Mouse (Mus musculus) CH12.LX (cell line): Measurements from ENCODE around the gene Fhit. TPM values are rescaled to one million over a fixed set of nuclear protein-coding genes. Genes with fewer than 3 reads are reported as not detected.

ENCODE experiments used
- DNase-seq: peaks from one replicate; pipeline ENCODE4 v3.0.0-alpha.2; 2013; ENCODE audit errors: extremely low read depth
- H3K27ac ChIP-seq: 2 replicates; pipeline ENCODE4 v1.5.1; 2012; ENCODE audit warnings: low read depth, mild to moderate bottlenecking, control low read depth, moderate library complexity; ENCODE audit not compliant: insufficient read depth
- H3K27me3 ChIP-seq: replicated peaks from 2 replicates; pipeline ENCODE3; 2012; ENCODE audit warnings: inconsistent platforms
- H3K36me3 ChIP-seq, 2 experiments: replicated peaks in 1 of 2; 2 replicates each; pipeline versions ENCODE3 to v1.6.1; 2012; ENCODE audit warnings: inconsistent platforms in 1 of 2, low read length in 1 of 2, mild to moderate bottlenecking in 1 of 2, mixed read lengths in 1 of 2, moderate library complexity in 1 of 2; ENCODE audit not compliant: control insufficient read depth in 1 of 2, insufficient read depth in 1 of 2
- H3K4me1 ChIP-seq, 2 experiments: 2 replicates each; pipeline ENCODE4 v1.6.1; 2012; ENCODE audit warnings: inconsistent platforms in 1 of 2, moderate library complexity in 1 of 2; ENCODE audit not compliant: insufficient read depth in 2 of 2, control insufficient read depth in 1 of 2
- H3K4me2 ChIP-seq: 2 replicates; pipeline ENCODE4 v1.6.1; 2012; ENCODE audit warnings: low read depth, mild to moderate bottlenecking, control low read depth; ENCODE audit not compliant: poor library complexity, insufficient read depth, severe bottlenecking
- H3K4me3 ChIP-seq, 3 experiments: fragments of 150-350 bp in 1 of 3; sonication (generic) in 1 of 3; replicated peaks in 1 of 3; 2 replicates each; pipeline versions ENCODE3 to v1.5.1; 2011 to 2012; ENCODE audit warnings: low read depth in 2 of 3, low read length in 2 of 3, mild to moderate bottlenecking in 2 of 3, moderate library complexity in 2 of 3, control low read depth in 1 of 3, improper control_type of control experiment in 1 of 3, inconsistent platforms in 1 of 3, mixed read lengths in 1 of 3; ENCODE audit not compliant: poor library complexity in 1 of 3
- H3K79me2 ChIP-seq: replicated peaks from 2 replicates; pipeline ENCODE4 v1.6.1; 2012; ENCODE audit warnings: mild to moderate bottlenecking, moderate library complexity; ENCODE audit not compliant: control insufficient read depth, poor library complexity, insufficient read depth, severe bottlenecking; ENCODE audit errors: extremely low read depth
- H3K9ac ChIP-seq: 2 replicates; pipeline ENCODE4 v1.6.1; 2012; ENCODE audit warnings: low read depth, mild to moderate bottlenecking, control low read depth, moderate library complexity; ENCODE audit not compliant: insufficient read depth
- H3K9me3 ChIP-seq: replicated peaks from 2 replicates; pipeline ENCODE3; 2012; ENCODE audit warnings: low read length, inconsistent platforms, mixed read lengths
- BHLHE40 ChIP-seq: IDR thresholded peaks from 2 replicates; pipeline ENCODE4 v1.6.1; 2011; ENCODE audit warnings: mild to moderate bottlenecking, low read depth, low read length, improper control_type of control experiment
- CHD1 ChIP-seq: IDR thresholded peaks from 2 replicates; pipeline ENCODE4 v1.6.1; 2012; ENCODE audit warnings: low read depth, low read length, improper control_type of control experiment, inconsistent platforms
- CHD2 ChIP-seq: IDR thresholded peaks from 2 replicates; pipeline ENCODE4 v1.6.1; 2011; ENCODE audit warnings: low read length, improper control_type of control experiment
- CTCF ChIP-seq, 2 experiments: IDR thresholded peaks in 1 of 2; conservative IDR thresholded peaks in 1 of 2; 2 replicates each; pipeline ENCODE4 v1.5.1; 2011 to 2012; ENCODE audit warnings: low read depth in 2 of 2, low read length in 2 of 2, improper control_type of control experiment in 1 of 2, inconsistent platforms in 1 of 2, mild to moderate bottlenecking in 1 of 2, moderate library complexity in 1 of 2
- ELF1 ChIP-seq: IDR thresholded peaks from 2 replicates; pipeline ENCODE4 v1.6.1; 2014; ENCODE audit warnings: low read depth, mild to moderate bottlenecking, inconsistent platforms, low read length, improper control_type of control experiment
- EP300 ChIP-seq: IDR thresholded peaks from 2 replicates; pipeline ENCODE4 v1.6.1; 2011; ENCODE audit warnings: low read length, improper control_type of control experiment
- HCFC1 ChIP-seq: IDR thresholded peaks from 2 replicates; pipeline ENCODE4 v1.6.1; 2012; ENCODE audit warnings: low read depth, mild to moderate bottlenecking, inconsistent platforms, low read length, improper control_type of control experiment
- IRF4 ChIP-seq: IDR thresholded peaks from 2 replicates; pipeline ENCODE4 v1.6.1; 2014; ENCODE audit warnings: low read depth, mild to moderate bottlenecking, inconsistent platforms, low read length, improper control_type of control experiment
- JUND ChIP-seq: conservative IDR thresholded peaks from 2 replicates; pipeline ENCODE4 v1.6.1; 2011; ENCODE audit warnings: low read depth, low read length, improper control_type of control experiment
- KAT2A ChIP-seq: IDR thresholded peaks from 2 replicates; pipeline ENCODE4 v1.6.1; 2012; ENCODE audit warnings: low read length, improper control_type of control experiment, inconsistent platforms; ENCODE audit not compliant: insufficient replicate concordance
- MAFK ChIP-seq: IDR thresholded peaks from 2 replicates; pipeline ENCODE4 v1.6.1; 2011; ENCODE audit warnings: low read length, improper control_type of control experiment; ENCODE audit not compliant: insufficient replicate concordance
- MAX ChIP-seq: IDR thresholded peaks from 2 replicates; pipeline ENCODE4 v1.6.1; 2011; ENCODE audit warnings: low read length, improper control_type of control experiment
- MEF2A ChIP-seq: IDR thresholded peaks from 2 replicates; pipeline ENCODE4 v1.6.1; 2014; ENCODE audit warnings: low read depth, mild to moderate bottlenecking, inconsistent platforms, low read length, improper control_type of control experiment, borderline replicate concordance
- MXI1 ChIP-seq: IDR thresholded peaks from 2 replicates; pipeline ENCODE4 v1.6.1; 2011; ENCODE audit warnings: mild to moderate bottlenecking, low read depth, low read length, improper control_type of control experiment
- MYC ChIP-seq: IDR thresholded peaks from 2 replicates; pipeline ENCODE4 v1.6.1; 2011; ENCODE audit warnings: low read depth, mild to moderate bottlenecking, improper control_type of control experiment, low read length
- NELFE ChIP-seq: IDR thresholded peaks from 2 replicates; pipeline ENCODE4 v1.6.1; 2011; ENCODE audit warnings: low read depth, low read length, improper control_type of control experiment
- NRF1 ChIP-seq: IDR thresholded peaks from 2 replicates; pipeline ENCODE4 v1.6.1; 2014; ENCODE audit warnings: low read depth, mild to moderate bottlenecking, inconsistent platforms, low read length, improper control_type of control experiment, moderate library complexity
- PAX5 ChIP-seq: IDR thresholded peaks from 2 replicates; pipeline ENCODE4 v1.6.1; 2012; ENCODE audit warnings: low read length, inconsistent platforms, mixed read lengths
- POLR2A ChIP-seq: IDR thresholded peaks from 2 replicates; pipeline ENCODE4 v1.6.1; 2011; ENCODE audit warnings: low read depth, mild to moderate bottlenecking, improper control_type of control experiment, low read length
- RAD21 ChIP-seq: IDR thresholded peaks from 2 replicates; pipeline ENCODE4 v1.6.1; 2011; ENCODE audit warnings: low read depth, mild to moderate bottlenecking, low read length, improper control_type of control experiment, moderate library complexity
- SMC3 ChIP-seq: IDR thresholded peaks from 2 replicates; pipeline ENCODE4 v1.6.1; 2011; ENCODE audit warnings: low read depth, low read length, improper control_type of control experiment
- TBP ChIP-seq: conservative IDR thresholded peaks from 2 replicates; pipeline ENCODE4 v1.6.1; 2011; ENCODE audit warnings: low read depth, low read length, improper control_type of control experiment
- TCF12 ChIP-seq: IDR thresholded peaks from 2 replicates; pipeline ENCODE4 v1.6.1; 2014; ENCODE audit warnings: low read depth, mild to moderate bottlenecking, inconsistent platforms, low read length, improper control_type of control experiment
- UBTF ChIP-seq: IDR thresholded peaks from 2 replicates; pipeline ENCODE4 v1.6.1; 2012; ENCODE audit warnings: low read depth, mild to moderate bottlenecking, inconsistent platforms, low read length, improper control_type of control experiment, moderate library complexity
- USF1 ChIP-seq: IDR thresholded peaks from 2 replicates; pipeline ENCODE4 v1.6.1; 2014; ENCODE audit warnings: low read depth, mild to moderate bottlenecking, inconsistent platforms, low read length, improper control_type of control experiment
- ZC3H11A ChIP-seq: IDR thresholded peaks from 2 replicates; pipeline ENCODE4 v1.6.1; 2012; ENCODE audit warnings: low read depth, mild to moderate bottlenecking, inconsistent platforms, low read length, improper control_type of control experiment
- dilution Hi-C: fragments of 300-500 bp; cut with MboI; formaldehyde crosslinking; loops from 2 replicates; pipeline ENCODE4 v1.14.3; 2020; ENCODE audit warnings: low sequenced_read_pairs; ENCODE audit not compliant: extremely low pct_unique_long_range_greater_than_20kb, extremely low pct_ligation_motif_present
- in situ Hi-C: fragments of 300-500 bp; cut with MboI; formaldehyde crosslinking; loops from 3 replicates; pipeline ENCODE4 v1.14.3; 2019; ENCODE audit warnings: low sequenced_read_pairs, low pct_ligation_motif_present, low pct_unique_long_range_greater_than_20kb, mixed read lengths
- polyA plus RNA-seq: library from polyadenylated mRNA; unstranded; fragments of >175 nt; gene quantifications from 2 replicates; pipeline ENCODE4 v1.2.1, GENCODE M21; 2012; ENCODE audit warnings: low read depth; ENCODE audit not compliant: insufficient read length
- total RNA-seq, 2 experiments: library from RNA; depleted of rRNA; stranded (reverse); fragments of 300-350 nt in 1 of 2; fragments of >200 nt in 1 of 2; gene quantifications; 2 replicates each; pipeline ENCODE4 v1.2.3; 2012 to 2014

Gene Fhit
- total and polyA plus RNA-seq, 3 experiments = 0.64 to 1.9 (median 0.64) TPM

DNA sequence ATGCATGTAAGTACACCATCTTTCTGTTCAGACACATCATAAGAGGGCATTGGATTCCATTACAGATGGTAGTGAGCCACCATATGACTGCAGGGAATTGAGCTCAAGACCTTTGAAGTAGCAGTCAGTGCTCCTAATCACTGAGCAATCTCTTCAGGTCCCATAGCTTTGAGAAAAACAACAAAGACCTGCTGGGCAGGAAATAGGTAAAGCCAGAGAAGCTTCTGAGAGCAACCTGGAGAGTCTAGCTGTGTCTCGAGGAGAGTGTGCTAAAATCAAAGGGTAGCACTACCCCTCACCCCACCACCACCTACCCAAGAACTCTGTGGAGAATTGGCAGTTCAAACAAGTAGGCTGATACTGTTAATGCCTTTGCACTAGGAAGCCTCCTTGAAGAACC lies 860.3 kb downstream of the Fhit start:
- Histone ChIP-seq H3K4me1 (no peaks in the 10 kb centered on the region), H3K27me3 (no peaks in the 10 kb centered on the region), H3K9me3 (no peaks in the 10 kb centered on the region), H3K27ac (no peak overlapping the region), H3K4me2 (no peak overlapping the region), H3K36me3 (no peaks in the 10 kb centered on the region), H3K4me3 (no peak overlapping the region), H3K9ac (no peak overlapping the region), H3K79me2 (no peaks in the 10 kb centered on the region)
- TF ChIP-seq ZC3H11A (no peak), CHD2 (no peak), NRF1 (no peak)
- dilution Hi-C loops = no loop called here
- DNase-seq = no peak
- in situ Hi-C loops = no loop called here

DNA sequence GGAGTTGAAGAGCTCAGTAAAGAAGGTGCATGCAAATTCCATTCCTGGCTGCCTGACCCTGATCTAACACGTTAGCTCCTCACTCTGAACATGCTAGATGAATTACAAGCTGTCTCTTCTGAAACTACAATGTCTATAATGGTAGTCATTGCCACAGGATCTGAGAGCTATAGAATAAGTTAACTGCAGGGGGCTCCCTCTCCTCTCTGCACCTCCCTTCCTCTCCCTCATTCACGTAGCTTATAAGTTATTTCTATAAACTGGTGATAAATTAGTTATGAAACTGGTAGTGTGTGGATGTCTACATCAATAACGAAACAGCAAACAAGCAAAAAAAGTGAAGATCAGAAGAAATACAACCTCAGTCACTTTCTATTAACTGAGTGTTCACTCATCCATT lies 860.9 kb downstream of the Fhit start:
- in situ Hi-C loops = no loop called here
- H3K4me1 ChIP-seq = no peaks in the 10 kb centered on the region

DNA sequence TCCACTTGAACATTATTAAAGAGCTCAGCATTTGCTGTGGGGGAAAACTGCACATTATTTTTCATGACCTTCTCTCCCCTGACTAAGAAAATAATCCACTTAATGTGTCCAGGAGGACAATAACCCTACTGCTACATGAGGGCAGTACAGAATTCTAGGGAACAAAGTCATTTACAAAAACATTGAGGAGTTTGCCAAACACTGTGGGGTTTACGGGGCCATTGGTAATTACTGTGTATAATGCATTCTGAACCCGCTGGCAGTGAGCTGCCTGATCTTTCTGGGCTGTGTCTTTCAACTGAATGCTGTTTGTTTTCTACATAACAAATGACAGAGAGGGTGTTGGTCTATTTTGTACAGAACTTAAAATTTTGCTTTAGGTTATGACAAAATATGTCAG lies 862.8 kb downstream of the Fhit start:
- H3K27ac ChIP-seq = no peak overlapping the region
- TF ChIP-seq CHD1 (no peak), BHLHE40 (no peak), CTCF (conservative IDR thresholded peaks at IDR 0.05 in 1 of 2, IDR thresholded peaks at IDR 0.05 in 1 of 2; ENCODE audit: low read depth in 2 of 2, low read length in 2 of 2) (no peak), MYC (no peak)

More for the DNA sequence above, 860.9 kb downstream of the Fhit start:
- TF ChIP-seq PAX5 = no peak
- no peak for TF ChIP-seq MEF2A
- no peak for TF ChIP-seq MAFK
- TF ChIP-seq HCFC1 = no peak
- no peak for TF ChIP-seq KAT2A
- TF ChIP-seq MAX = no peak
- no peak for TF ChIP-seq POLR2A
- no peak for TF ChIP-seq EP300
- no peak for TF ChIP-seq CHD1
- no peak for TF ChIP-seq ELF1
- no peak for TF ChIP-seq TBP
- no peak for TF ChIP-seq UBTF
- TF ChIP-seq MXI1 = no peak
- no peak for TF ChIP-seq IRF4
- TF ChIP-seq RAD21 = peak; percentile 38
- TF ChIP-seq TCF12 = no peak
- TF ChIP-seq JUND = no peak
- TF ChIP-seq USF1 = no peak
- TF ChIP-seq NELFE = no peak
- TF ChIP-seq SMC3 = peak; percentile 41
- TF ChIP-seq CTCF (conservative IDR thresholded peaks at IDR 0.05 in 1 of 2, IDR thresholded peaks at IDR 0.05 in 1 of 2; ENCODE audit: low read depth in 2 of 2, low read length in 2 of 2) = peak in 1 of 2 experiments; percentile 37; a peak in 2 of 4 replicates
- TF ChIP-seq ZC3H11A = no peak
- no peak for TF ChIP-seq CHD2
- TF ChIP-seq, all 38 proteins: peak for 3
- Histone ChIP-seq H3K9me3 (no peaks in the 10 kb centered on the region), H3K4me2 (no peak overlapping the region), H3K4me3 (no peak overlapping the region), H3K36me3 (no peaks in the 10 kb centered on the region), H3K27ac (no peak overlapping the region), H3K79me2 (no peaks in the 10 kb centered on the region), H3K27me3 (no peaks in the 10 kb centered on the region), H3K9ac (no peak overlapping the region)
- DNase-seq = no peak
- dilution Hi-C loops = no loop called here

More for the DNA sequence above, 862.8 kb downstream of the Fhit start:
- no peaks in the 10 kb centered on the region for H3K9me3 ChIP-seq
- no peak overlapping the region for H3K4me3 ChIP-seq
- no peaks in the 10 kb centered on the region for H3K4me1 ChIP-seq
- H3K79me2 ChIP-seq = no peaks in the 10 kb centered on the region
- DNase-seq = no peak
- H3K36me3 ChIP-seq = no peaks in the 10 kb centered on the region
- H3K4me2 ChIP-seq = no peak overlapping the region
- no peaks in the 10 kb centered on the region for H3K27me3 ChIP-seq
- dilution Hi-C loops = no loop called here
- in situ Hi-C loops = no loop called here
- no peak overlapping the region for H3K9ac ChIP-seq
